Mouse (Mus musculus): ENCODE measurements around the gene Pitpnm1. TPM values are rescaled to one million over a fixed set of nuclear protein-coding genes. Genes with fewer than 3 reads are reported as not detected.
A peak's percentile ranks its signal among the peaks of the same experiment; 100 is the strongest.

Gene Pitpnm1
- polyA plus RNA-seq, 2 experiments = 4.5 to 16.2 TPM

DNA sequence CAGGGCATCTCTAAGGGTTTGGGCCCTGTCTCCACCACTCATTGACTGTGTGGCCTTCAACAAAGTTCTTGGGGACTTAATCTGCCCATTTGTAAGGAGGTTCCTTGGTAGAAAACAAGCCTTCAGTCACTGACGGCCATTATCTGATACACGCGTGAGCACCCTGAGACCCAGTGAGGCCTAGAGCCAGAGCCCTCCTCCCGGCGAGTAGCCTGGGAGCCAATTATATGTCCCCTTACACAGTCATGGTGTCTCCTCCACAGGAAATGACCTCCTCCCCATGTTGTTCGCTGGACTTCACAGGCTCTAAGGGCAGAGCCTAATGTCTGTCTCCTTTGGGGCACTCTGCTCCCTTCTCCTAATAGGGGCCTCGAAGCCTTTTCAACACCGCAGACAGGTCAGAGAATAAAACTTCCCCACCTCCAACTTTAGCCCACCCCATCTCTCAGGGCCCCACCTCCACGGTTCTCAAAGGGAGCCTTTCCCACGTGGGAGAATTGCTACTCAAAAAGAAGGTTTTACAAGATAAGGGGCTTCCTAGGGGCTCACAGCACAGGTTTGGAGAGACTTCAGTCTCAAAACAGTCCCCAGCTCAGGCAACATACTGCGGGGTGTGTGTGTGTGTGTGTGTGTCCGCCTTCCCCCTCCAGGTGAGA, 46.7 kb downstream of the Pitpnm1 start:
- H3K27me3 ChIP-seq (ENCODE audit: control insufficient read depth, insufficient read depth, low read length) = no peaks in the 10 kb centered on the region
- no peak overlapping the region for H3K9ac ChIP-seq (ENCODE audit: low read depth, low read length, severe bottlenecking)
- H3K4me2 ChIP-seq (replicated peaks; ENCODE audit: low read depth, low read length, severe bottlenecking) = no peak overlapping the region
- no peak overlapping the region for H3K4me3 ChIP-seq (replicated peaks; ENCODE audit: low read length)
- WGBS = 62% methylated on average over 12 of the region's 12 CpGs
- DNase-seq (ENCODE audit: low spot score) = no peak
- no peak for ATAC-seq (ENCODE audit: low FRiP score, low read depth)
- TF ChIP-seq POLR2A (IDR thresholded peaks at IDR 0.05; ENCODE audit: borderline replicate concordance, extremely low read depth, insufficient read depth, insufficient read length) = no peak
- no peak overlapping the region for H3K27ac ChIP-seq (replicated peaks; ENCODE audit: low read depth, low read length)
- peaks cover 18% of the 10 kb centered on the region for H3K36me3 ChIP-seq (ENCODE audit: control insufficient read depth, insufficient read depth, low read length)
- H3K9me3 ChIP-seq (ENCODE audit: control insufficient read depth, low read length) = no peaks in the 10 kb centered on the region
- H3K4me1 ChIP-seq (ENCODE audit: control insufficient read depth, insufficient read depth, low read length) = peaks cover 12% of the 10 kb centered on the region

DNA sequence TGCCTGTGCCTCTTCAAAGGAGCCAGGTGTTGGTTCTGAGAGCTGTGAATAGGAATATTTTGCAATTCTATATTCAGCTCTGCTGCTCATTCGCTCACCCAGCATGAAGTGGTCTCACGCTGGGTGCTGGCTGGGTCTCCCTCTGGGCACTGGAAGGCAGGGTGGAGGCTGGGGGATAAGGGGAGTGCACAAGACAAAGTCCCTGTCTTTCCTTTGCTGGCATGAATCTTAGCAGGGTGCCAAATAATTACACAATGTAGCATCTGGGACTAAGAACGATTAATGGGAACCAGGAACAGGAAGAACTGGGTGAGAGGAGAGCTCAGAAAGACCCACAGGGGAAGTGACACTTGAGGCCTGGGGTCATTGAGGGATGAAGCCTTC, 47.2 kb downstream of the Pitpnm1 start:
- H3K9me3 ChIP-seq (ENCODE audit: control insufficient read depth, low read length) = no peaks in the 10 kb centered on the region
- no peak for TF ChIP-seq POLR2A (IDR thresholded peaks at IDR 0.05; ENCODE audit: borderline replicate concordance, extremely low read depth, insufficient read depth, insufficient read length)
- no peak overlapping the region for H3K4me2 ChIP-seq (replicated peaks; ENCODE audit: low read depth, low read length, severe bottlenecking)
- no peak overlapping the region for H3K9ac ChIP-seq (ENCODE audit: low read depth, low read length, severe bottlenecking)
- peaks cover 21% of the 10 kb centered on the region for H3K36me3 ChIP-seq (ENCODE audit: control insufficient read depth, insufficient read depth, low read length)
- peaks cover 12% of the 10 kb centered on the region for H3K4me1 ChIP-seq (ENCODE audit: control insufficient read depth, insufficient read depth, low read length)
- no peak overlapping the region for H3K27ac ChIP-seq (replicated peaks; ENCODE audit: low read depth, low read length)
- H3K4me3 ChIP-seq (replicated peaks; ENCODE audit: low read length) = no peak overlapping the region
- WGBS = 66% methylated on average over 3 of the region's 3 CpGs
- H3K27me3 ChIP-seq (ENCODE audit: control insufficient read depth, insufficient read depth, low read length) = no peaks in the 10 kb centered on the region
- ATAC-seq (ENCODE audit: low FRiP score, low read depth) (no peak), DNase-seq (ENCODE audit: low spot score) (no peak)

DNA sequence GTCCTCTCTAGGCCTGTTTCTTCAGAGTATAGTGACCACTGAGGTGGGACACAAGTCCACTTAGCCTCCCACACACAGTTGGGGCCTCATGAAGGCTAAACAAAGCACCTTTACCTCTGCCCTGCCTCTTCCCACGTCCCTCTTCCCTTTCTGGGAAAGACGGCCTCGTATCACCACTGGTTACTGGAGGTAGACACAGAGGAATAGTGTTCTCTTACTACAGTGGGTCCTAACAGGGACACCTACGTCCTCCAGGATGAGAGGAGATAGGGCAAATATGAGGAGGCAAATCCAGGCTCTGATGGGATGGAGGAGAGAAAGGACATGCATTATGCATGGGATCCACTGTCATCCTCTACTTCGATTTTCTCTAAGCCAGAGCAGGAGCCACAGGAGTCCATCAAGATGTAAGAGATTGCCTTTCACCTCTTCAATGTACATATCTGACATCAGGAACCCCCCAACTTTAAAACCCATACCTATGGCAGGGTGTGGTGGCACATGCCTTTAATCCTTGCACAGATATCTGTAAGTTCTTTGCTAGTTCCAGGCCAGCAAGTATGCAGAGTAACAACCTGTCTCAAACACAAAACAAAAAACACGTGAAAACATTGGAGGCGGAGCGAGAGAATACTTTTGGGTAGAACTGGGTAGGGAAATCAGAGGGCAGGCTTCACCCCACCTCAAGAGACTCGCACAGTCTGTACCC, 48.1 kb downstream of the Pitpnm1 start:
- H3K4me1 ChIP-seq (ENCODE audit: control insufficient read depth, insufficient read depth, low read length) = peaks cover 12% of the 10 kb centered on the region

DNA sequence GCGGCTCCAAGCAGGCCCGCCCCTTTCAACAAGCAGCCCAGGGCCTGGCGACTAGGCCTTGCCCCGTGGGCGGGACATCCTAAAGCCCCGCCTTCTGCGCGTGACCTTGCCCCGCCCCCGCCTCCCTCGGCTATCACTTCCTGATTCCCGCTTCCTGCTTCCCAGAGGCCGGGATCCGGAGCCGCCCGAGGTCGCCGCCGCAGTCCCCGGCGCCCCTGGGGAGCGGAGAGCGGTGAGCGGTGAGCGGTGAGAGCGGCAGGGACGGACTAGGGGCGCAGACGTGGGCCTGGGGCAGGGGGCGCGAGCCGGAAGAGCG, 48.7 kb downstream of the Pitpnm1 start, which contains the start of gene Coro1b:
Gene Coro1b, plus strand, starts transcription at position 129 of the 316 bp plus-strand sequence.
- H3K9me3 ChIP-seq (ENCODE audit: control insufficient read depth, low read length) = no peaks in the 10 kb centered on the region
- 0 out of 2 replicates have a peak within 1 kb of the TSS, but pooled peaks have one; percentile 48 for H3K27ac ChIP-seq (replicated peaks; ENCODE audit: low read depth, low read length)
- peaks cover 12% of the 10 kb centered on the region for H3K4me1 ChIP-seq (ENCODE audit: control insufficient read depth, insufficient read depth, low read length)
- DNase-seq (ENCODE audit: low spot score) (peak; percentile 95), ATAC-seq (ENCODE audit: low FRiP score, low read depth) (peak; percentile 96)
- no peaks in the 10 kb centered on the region for H3K27me3 ChIP-seq (ENCODE audit: control insufficient read depth, insufficient read depth, low read length)
- H3K4me2 ChIP-seq (replicated peaks; ENCODE audit: low read depth, low read length, severe bottlenecking) = peak within 1 kb of the TSS; percentile 89
- H3K4me3 ChIP-seq (replicated peaks; ENCODE audit: low read length) = peak within 1 kb of the TSS; percentile 89
- peaks cover 25% of the 10 kb centered on the region for H3K36me3 ChIP-seq (ENCODE audit: control insufficient read depth, insufficient read depth, low read length)
- 0 out of 2 replicates have a peak, but pooled peaks have one; percentile 46 for TF ChIP-seq POLR2A (IDR thresholded peaks at IDR 0.05; ENCODE audit: borderline replicate concordance, extremely low read depth, insufficient read depth, insufficient read length)
- 1% methylated on average over 17 of the region's 33 CpGs for WGBS
- peak within 1 kb of the TSS; percentile 82 for H3K9ac ChIP-seq (ENCODE audit: low read depth, low read length, severe bottlenecking)

More for the DNA sequence above, 48.1 kb downstream of the Pitpnm1 start:
- WGBS = 37% methylated on average over 9 of the region's 9 CpGs
- TF ChIP-seq POLR2A (IDR thresholded peaks at IDR 0.05; ENCODE audit: borderline replicate concordance, extremely low read depth, insufficient read depth, insufficient read length) = no peak
- Histone ChIP-seq H3K27me3 (ENCODE audit: control insufficient read depth, insufficient read depth, low read length) (no peaks in the 10 kb centered on the region), H3K9ac (ENCODE audit: low read depth, low read length, severe bottlenecking) (peak overlapping the region; percentile 82), H3K4me3 (replicated peaks; ENCODE audit: low read length) (peak overlapping the region; percentile 89), H3K36me3 (ENCODE audit: control insufficient read depth, insufficient read depth, low read length) (peaks cover 21% of the 10 kb centered on the region), H3K4me2 (replicated peaks; ENCODE audit: low read depth, low read length, severe bottlenecking) (peak overlapping the region; percentile 89), H3K9me3 (ENCODE audit: control insufficient read depth, low read length) (no peaks in the 10 kb centered on the region), H3K27ac (replicated peaks; ENCODE audit: low read depth, low read length) (0 out of 2 replicates have a peak overlapping the region, but pooled peaks have one; percentile 48)
- DNase-seq (ENCODE audit: low spot score) = no peak
- peak; percentile 5; the same call in 1 of the 2 replicates for ATAC-seq (ENCODE audit: low FRiP score, low read depth)

DNA sequence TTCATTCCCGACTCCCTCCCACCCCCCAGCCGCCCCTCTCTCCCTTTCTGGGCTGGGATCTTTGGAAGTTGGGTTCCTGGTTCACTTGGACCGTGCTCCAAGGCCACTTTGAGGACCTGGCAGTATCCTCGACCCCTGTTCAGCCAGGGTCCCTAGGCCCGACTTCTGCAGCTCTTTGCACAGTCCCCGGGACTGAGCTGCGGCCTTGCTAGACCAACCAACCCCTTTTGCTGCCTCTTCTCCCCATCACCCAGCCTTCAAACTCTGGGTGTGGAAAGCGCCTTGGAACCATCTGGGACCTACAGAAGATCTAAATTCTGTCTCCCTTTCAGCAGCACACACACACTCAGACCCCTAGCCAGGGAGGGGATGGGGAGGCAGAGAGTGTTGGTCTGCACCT, 49.0 kb downstream of the Pitpnm1 start:
- no peak overlapping the region for H3K27ac ChIP-seq (replicated peaks; ENCODE audit: low read depth, low read length)
- peaks cover 12% of the 10 kb centered on the region for H3K4me1 ChIP-seq (ENCODE audit: control insufficient read depth, insufficient read depth, low read length)
- no peak for TF ChIP-seq POLR2A (IDR thresholded peaks at IDR 0.05; ENCODE audit: borderline replicate concordance, extremely low read depth, insufficient read depth, insufficient read length)
- peak overlapping the region; percentile 82 for H3K9ac ChIP-seq (ENCODE audit: low read depth, low read length, severe bottlenecking)
- H3K4me2 ChIP-seq (replicated peaks; ENCODE audit: low read depth, low read length, severe bottlenecking) = peak overlapping the region; percentile 89
- H3K36me3 ChIP-seq (ENCODE audit: control insufficient read depth, insufficient read depth, low read length) = peaks cover 28% of the 10 kb centered on the region
- DNase-seq (ENCODE audit: low spot score) = no peak
- H3K27me3 ChIP-seq (ENCODE audit: control insufficient read depth, insufficient read depth, low read length) = no peaks in the 10 kb centered on the region
- peak; percentile 19; the same call in 1 of the 2 replicates for ATAC-seq (ENCODE audit: low FRiP score, low read depth)
- WGBS = 7% methylated on average over 6 of the region's 8 CpGs
- no peaks in the 10 kb centered on the region for H3K9me3 ChIP-seq (ENCODE audit: control insufficient read depth, low read length)
- peak overlapping the region; percentile 89 for H3K4me3 ChIP-seq (replicated peaks; ENCODE audit: low read length)

All from limb, embryonic 14.5 days (tissue).